Mouse (Mus musculus): ENCODE results near the gene Nbr1. TPM values are rescaled to one million over a fixed set of nuclear protein-coding genes. Genes with fewer than 3 reads are reported as not detected.
A peak's percentile ranks its signal among the peaks of the same experiment; 100 is the strongest.

The Nbr1 gene
- polyA plus RNA-seq, 1 experiment from 2014 or later, result 44.5 TPM

- Histone ChIP-seq H3K9me3 (ENCODE audit: control insufficient read depth) (no peaks in the 10 kb centered on the region), H3K27me3 (replicated peaks; ENCODE audit: control insufficient read depth, insufficient read depth, low read length) (no peaks in the 10 kb centered on the region), H3K27ac (ENCODE audit: low read depth, low read length) (peak overlapping the region; percentile 62), H3K4me2 (replicated peaks; ENCODE audit: low read depth) (no peak overlapping the region), H3K36me3 (ENCODE audit: control insufficient read depth, insufficient read depth) (peaks cover 41% of the 10 kb centered on the region), H3K9ac (ENCODE audit: low read depth, low read length) (no peak overlapping the region), H3K4me3 (ENCODE audit: low read depth, low read length) (no peak overlapping the region), H3K4me1 (replicated peaks; ENCODE audit: control insufficient read depth, insufficient read depth, low read length) (0 out of 2 replicates have a peak, but pooled peaks cover 11% of the 10 kb centered on the region)
- peak; percentile 44 for ATAC-seq
- WGBS, result 72% methylated on average over 10 of the region's 10 CpGs
- no peak for TF ChIP-seq CTCF (IDR thresholded peaks at IDR 0.05; ENCODE audit: low read depth)
Measured at GRCm38 (mm10) chr11:101587676-101588075, 35.7 kb downstream of the Nbr1 start.

DNA sequence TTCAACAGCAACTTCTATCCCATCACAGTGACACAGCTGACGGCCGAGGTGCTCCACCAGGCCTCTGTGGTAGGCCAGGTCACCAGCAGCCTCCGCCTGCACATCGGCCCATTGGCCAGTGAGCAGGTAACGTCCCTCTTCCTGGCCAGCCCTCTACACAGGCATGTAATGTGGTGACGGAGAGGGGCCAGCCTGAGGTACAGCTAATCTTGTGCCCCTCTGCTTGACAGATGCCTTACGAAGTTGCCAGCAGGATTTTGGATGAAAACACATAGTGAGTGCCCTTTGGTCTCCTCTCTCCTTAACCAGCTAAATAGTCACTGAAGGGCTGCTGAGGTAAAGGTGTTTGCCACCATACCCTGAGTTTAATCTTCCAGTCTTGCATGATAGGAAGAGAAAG is 36.9 kb downstream of the Nbr1 start:
- Histone ChIP-seq H3K9ac (ENCODE audit: low read depth, low read length) (no peak overlapping the region), H3K27me3 (replicated peaks; ENCODE audit: control insufficient read depth, insufficient read depth, low read length) (no peaks in the 10 kb centered on the region), H3K4me1 (replicated peaks; ENCODE audit: control insufficient read depth, insufficient read depth, low read length) (0 out of 2 replicates have a peak, but pooled peaks cover 11% of the 10 kb centered on the region), H3K9me3 (ENCODE audit: control insufficient read depth) (no peaks in the 10 kb centered on the region), H3K4me3 (ENCODE audit: low read depth, low read length) (no peak overlapping the region), H3K4me2 (replicated peaks; ENCODE audit: low read depth) (no peak overlapping the region), H3K27ac (ENCODE audit: low read depth, low read length) (0 out of 2 replicates have a peak overlapping the region, but pooled peaks have one; percentile 78), H3K36me3 (ENCODE audit: control insufficient read depth, insufficient read depth) (peaks cover 41% of the 10 kb centered on the region)
- WGBS, result 89% methylated on average over 7 of the region's 7 CpGs
- no peak for TF ChIP-seq CTCF (IDR thresholded peaks at IDR 0.05; ENCODE audit: low read depth)
- ATAC-seq, result no peak

DNA sequence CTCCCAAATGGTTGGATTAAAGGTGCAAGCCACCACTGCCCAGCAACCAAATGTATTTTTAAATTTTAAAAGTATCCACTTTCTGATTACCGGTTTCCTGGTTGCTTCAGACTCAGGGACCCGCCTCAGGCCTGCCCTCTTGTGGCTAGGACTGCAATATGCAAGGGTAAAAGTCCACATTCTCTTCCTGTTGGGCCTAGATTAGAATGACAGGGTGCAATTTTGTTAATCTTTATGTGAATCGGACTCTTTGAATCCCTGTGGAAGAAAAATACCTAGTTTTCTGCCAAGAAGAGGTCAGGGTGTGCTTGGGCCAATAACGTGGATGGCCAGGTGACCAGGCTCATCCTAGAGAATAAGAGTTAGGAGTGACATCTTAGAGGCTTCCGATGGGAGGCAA is 37.5 kb downstream of the Nbr1 start:
- H3K36me3 ChIP-seq (ENCODE audit: control insufficient read depth, insufficient read depth), result peaks cover 36% of the 10 kb centered on the region
- H3K4me1 ChIP-seq (replicated peaks; ENCODE audit: control insufficient read depth, insufficient read depth, low read length), result 0 out of 2 replicates have a peak, but pooled peaks cover 11% of the 10 kb centered on the region
- H3K9me3 ChIP-seq (ENCODE audit: control insufficient read depth), result no peaks in the 10 kb centered on the region
- H3K4me2 ChIP-seq (replicated peaks; ENCODE audit: low read depth), result peak overlapping the region; percentile 4; the same call in 1 of the 2 replicates
- peak overlapping the region; percentile 78 for H3K27ac ChIP-seq (ENCODE audit: low read depth, low read length)
- no peaks in the 10 kb centered on the region for H3K27me3 ChIP-seq (replicated peaks; ENCODE audit: control insufficient read depth, insufficient read depth, low read length)
- H3K4me3 ChIP-seq (ENCODE audit: low read depth, low read length), result no peak overlapping the region
- peak; percentile 50 for ATAC-seq
- no peak overlapping the region for H3K9ac ChIP-seq (ENCODE audit: low read depth, low read length)
- WGBS, result 15% methylated on average over 5 of the region's 5 CpGs
- peak; percentile 89 for TF ChIP-seq CTCF (IDR thresholded peaks at IDR 0.05; ENCODE audit: low read depth)

DNA sequence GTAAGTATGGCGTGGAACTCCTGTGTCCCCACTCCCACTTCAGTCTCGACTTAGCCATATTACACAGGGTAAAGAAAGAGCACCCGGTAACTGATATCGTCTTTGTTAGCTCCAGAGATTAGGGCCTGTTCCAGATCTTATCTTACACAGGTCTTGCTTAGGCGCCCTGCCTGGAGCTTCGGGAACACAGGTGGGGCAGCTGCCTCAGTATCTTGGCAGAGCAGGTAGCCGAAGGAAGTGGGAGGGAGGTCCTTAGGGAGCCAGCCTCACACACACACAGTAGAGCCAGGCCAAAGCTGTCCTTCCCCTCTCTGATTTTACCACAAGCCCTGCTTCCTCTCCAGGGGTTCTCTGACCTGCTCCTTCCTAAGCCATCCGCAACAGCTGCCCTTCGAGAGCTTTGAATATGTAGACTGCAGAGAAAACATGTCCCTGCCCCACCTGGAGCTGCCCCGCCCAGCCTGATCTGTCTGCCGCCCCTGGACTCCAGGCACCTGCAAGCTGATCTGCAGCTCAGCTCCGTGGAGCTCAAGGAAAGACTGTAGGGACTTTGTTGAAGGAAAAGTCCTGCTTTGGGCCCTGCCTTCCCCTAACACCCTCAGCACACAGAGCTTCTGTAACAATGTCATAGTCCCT is 38.2 kb downstream of the Nbr1 start:
- Histone ChIP-seq H3K4me2 (replicated peaks; ENCODE audit: low read depth) (peak overlapping the region; percentile 4), H3K4me3 (ENCODE audit: low read depth, low read length) (no peak overlapping the region), H3K27me3 (replicated peaks; ENCODE audit: control insufficient read depth, insufficient read depth, low read length) (no peaks in the 10 kb centered on the region), H3K9me3 (ENCODE audit: control insufficient read depth) (no peaks in the 10 kb centered on the region), H3K9ac (ENCODE audit: low read depth, low read length) (no peak overlapping the region), H3K36me3 (ENCODE audit: control insufficient read depth, insufficient read depth) (peaks cover 35% of the 10 kb centered on the region), H3K4me1 (replicated peaks; ENCODE audit: control insufficient read depth, insufficient read depth, low read length) (0 out of 2 replicates have a peak, but pooled peaks cover 11% of the 10 kb centered on the region), H3K27ac (ENCODE audit: low read depth, low read length) (peak overlapping the region; percentile 78)
- 40% methylated on average over 12 of the region's 12 CpGs for WGBS
- peak; percentile 20; the same call in 1 of the 2 replicates for ATAC-seq
- no peak for TF ChIP-seq CTCF (IDR thresholded peaks at IDR 0.05; ENCODE audit: low read depth)

DNA sequence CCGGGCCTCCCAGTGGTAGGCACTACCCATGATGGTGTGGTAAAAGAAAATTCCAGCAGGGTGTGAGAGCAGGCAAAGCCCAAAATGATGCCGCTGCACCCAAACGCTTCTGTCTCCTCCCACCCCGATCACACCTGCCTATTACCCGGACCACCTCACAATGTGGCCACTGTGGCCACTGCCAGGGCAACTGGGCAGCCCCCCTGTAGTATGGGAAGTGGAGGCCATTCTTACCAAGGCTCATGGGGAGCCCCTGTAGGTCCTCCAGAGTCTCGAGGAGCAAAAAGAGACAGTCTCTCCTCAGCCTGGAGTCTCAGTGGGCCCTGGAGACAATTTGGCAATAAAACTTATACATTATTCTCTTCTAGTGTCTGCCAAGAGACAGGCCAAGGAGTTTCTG is 47.2 kb downstream of the Nbr1 start, which contains the start of gene Gm11634:
Gene Gm11634, minus strand, starts transcription at position 101 of the 400 bp plus-strand sequence.
- Histone ChIP-seq H3K36me3 (ENCODE audit: control insufficient read depth, insufficient read depth) (no peaks in the 10 kb centered on the region), H3K4me1 (replicated peaks; ENCODE audit: control insufficient read depth, insufficient read depth, low read length) (no peaks in the 10 kb centered on the region), H3K4me3 (ENCODE audit: low read depth, low read length) (no peak within 1 kb of the TSS), H3K9me3 (ENCODE audit: control insufficient read depth) (no peaks in the 10 kb centered on the region), H3K9ac (ENCODE audit: low read depth, low read length) (no peak within 1 kb of the TSS), H3K27me3 (replicated peaks; ENCODE audit: control insufficient read depth, insufficient read depth, low read length) (0 out of 2 replicates have a peak, but pooled peaks cover 6% of the 10 kb centered on the region), H3K4me2 (replicated peaks; ENCODE audit: low read depth) (no peak within 1 kb of the TSS), H3K27ac (ENCODE audit: low read depth, low read length) (no peak within 1 kb of the TSS)
- 79% methylated on average over 6 of the region's 6 CpGs for WGBS
- TF ChIP-seq CTCF (IDR thresholded peaks at IDR 0.05; ENCODE audit: low read depth), result no peak
- no peak for ATAC-seq

DNA sequence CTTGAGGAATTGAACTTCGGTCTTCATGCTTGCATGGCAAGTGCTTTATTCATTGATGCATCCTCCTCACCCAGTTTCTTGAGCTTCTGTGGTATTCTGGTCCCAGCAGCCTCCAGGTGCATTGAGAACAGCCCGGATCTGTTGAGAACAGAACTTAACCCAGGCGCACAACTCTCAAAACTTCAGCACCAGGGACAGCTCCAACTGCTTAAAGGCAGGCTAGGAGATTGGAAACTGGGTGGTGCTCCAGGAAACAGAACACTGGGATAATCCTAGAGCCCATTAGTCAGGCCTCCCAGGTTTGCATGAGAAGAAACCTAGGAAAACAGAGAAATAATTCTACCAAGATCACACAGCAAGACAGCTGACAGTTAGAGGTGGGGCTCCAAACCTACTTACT is 50.5 kb downstream of the Nbr1 start:
- Histone ChIP-seq H3K4me1 (replicated peaks; ENCODE audit: control insufficient read depth, insufficient read depth, low read length) (no peaks in the 10 kb centered on the region), H3K4me2 (replicated peaks; ENCODE audit: low read depth) (no peak overlapping the region), H3K36me3 (ENCODE audit: control insufficient read depth, insufficient read depth) (no peaks in the 10 kb centered on the region), H3K27ac (ENCODE audit: low read depth, low read length) (no peak overlapping the region), H3K4me3 (ENCODE audit: low read depth, low read length) (no peak overlapping the region), H3K9ac (ENCODE audit: low read depth, low read length) (no peak overlapping the region), H3K9me3 (ENCODE audit: control insufficient read depth) (no peaks in the 10 kb centered on the region), H3K27me3 (replicated peaks; ENCODE audit: control insufficient read depth, insufficient read depth, low read length) (0 out of 2 replicates have a peak, but pooled peaks cover 6% of the 10 kb centered on the region)
- 7% methylated on average over 3 of the region's 3 CpGs for WGBS
- TF ChIP-seq CTCF (IDR thresholded peaks at IDR 0.05; ENCODE audit: low read depth), result no peak
- ATAC-seq, result no peak
